In the genomic region with DNA sequence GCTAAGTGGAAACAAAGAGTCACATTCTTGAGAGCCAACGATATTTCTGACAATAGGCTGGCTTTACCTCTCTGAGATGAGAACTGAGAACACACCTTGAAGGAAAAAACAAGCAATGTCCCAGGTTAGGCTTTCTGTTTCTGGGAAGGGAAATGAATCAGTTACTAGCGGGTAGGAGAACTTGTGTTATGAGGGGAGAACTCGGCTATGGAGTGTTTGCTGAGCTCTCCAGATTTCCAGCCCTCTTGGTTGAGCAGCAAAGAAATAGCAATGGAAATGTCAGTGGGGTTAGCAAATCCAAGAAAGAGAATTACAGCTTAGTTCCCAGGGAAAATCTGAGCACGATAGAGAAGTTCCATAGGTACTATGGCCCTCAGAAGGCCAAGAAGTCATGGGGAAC, we compare ENCODE assay signal across 18 mouse cellular contexts.
"Had no signal": no experiment of that assay in that cellular context is flagged by ENCODE, and none has a peak within 500 bp of the region (broad histone marks: within the 10 kb centered on the region; RNA-seq: fewer than 3 reads in every experiment).

No protein-coding gene starts in this region.

- H3K4me3 ChIP-seq: limb, embryonic 15.5 days; liver, embryonic 12.5 days; lung, embryonic 15.5 days; megakaryocyte, embryonic 14.5 days; midbrain, embryonic 13.5 days; midbrain, embryonic 15.5 days; neural tube, embryonic 12.5 days had no signal

- H3K36me3 ChIP-seq: limb, embryonic 15.5 days; liver, embryonic 12.5 days; lung, embryonic 15.5 days; midbrain, embryonic 13.5 days; midbrain, embryonic 15.5 days; neural tube, embryonic 12.5 days had no signal

- H3K9me3 ChIP-seq: limb, embryonic 15.5 days; liver, embryonic 12.5 days; lung, embryonic 15.5 days; megakaryocyte, embryonic 14.5 days; midbrain, embryonic 13.5 days; midbrain, embryonic 15.5 days; neural tube, embryonic 12.5 days had no signal

- H3K27me3 ChIP-seq: limb, embryonic 15.5 days; liver, embryonic 12.5 days; lung, embryonic 15.5 days; megakaryocyte, embryonic 14.5 days; midbrain, embryonic 13.5 days; midbrain, embryonic 15.5 days; neural tube, embryonic 12.5 days had no signal

- H3K9ac ChIP-seq: limb, embryonic 15.5 days; liver, embryonic 12.5 days; liver, embryonic 14.5 days; lung, embryonic 15.5 days; midbrain, embryonic 13.5 days; midbrain, embryonic 15.5 days; neural tube, embryonic 12.5 days had no signal

- ATAC-seq: liver, embryonic 12.5 days; midbrain, embryonic 13.5 days; midbrain, embryonic 15.5 days had no signal

- DNase-seq: retina, postnatal 1 day; right cerebral cortex, adult 18-20 months; right cerebral cortex, postnatal 25 days; right cerebral cortex, postnatal 4 days; spleen, adult 18-20 months; thymus, adult 2 months; thymus, postnatal 25 days; thymus, postnatal 4 days had no signal

- H3K27ac ChIP-seq: limb, embryonic 15.5 days; liver, embryonic 12.5 days; liver, embryonic 14.5 days; lung, embryonic 15.5 days; macrophage; midbrain, embryonic 13.5 days; midbrain, embryonic 15.5 days; neural tube, embryonic 12.5 days had no signal

- H3K4me2 ChIP-seq: limb, embryonic 15.5 days; liver, embryonic 12.5 days; lung, embryonic 15.5 days; midbrain, embryonic 11.5 days; midbrain, embryonic 13.5 days; midbrain, embryonic 15.5 days; neural tube, embryonic 12.5 days had no signal

- H3K4me1 ChIP-seq: limb, embryonic 15.5 days; liver, embryonic 12.5 days; lung, embryonic 15.5 days; megakaryocyte, embryonic 14.5 days; midbrain, embryonic 15.5 days; neural tube, embryonic 12.5 days had no signal
